In genomic region chr4:134734629-134735081, GRCm38 (mm10) we compare ENCODE assay signal across 8 mouse cellular contexts. TPM values are rescaled to one million over a fixed set of nuclear protein-coding genes. Genes with fewer than 3 reads are reported as not detected.
DNase-seq lines count a peak whose midpoint lies in the region; ATAC-seq lines count a peak whose summit lies in the region.

No protein-coding gene starts in this region.

- no peak for DNase-seq in neural tube, embryonic 11.5 days (ENCODE audit: low spot score)
- DNase-seq in neural tube, embryonic 10.5 days (ENCODE audit: extremely low spot score, low spot score) = no peak
- DNase-seq in lung, postnatal 10 days = peak; percentile 73
- peak; percentile 48 to 62 for DNase-seq in urinary bladder, postnatal 36 days (ENCODE audit: low spot score in 2 of 2)
- DNase-seq in cerebellum, adult 11 months = no peak

- 0 out of 2 replicates have a peak overlapping the region, but pooled peaks have one; percentile 15 for H3K9ac ChIP-seq in neural tube, embryonic 11.5 days (ENCODE audit: low read length)
- no peak overlapping the region for H3K9ac ChIP-seq in forebrain, embryonic 12.5 days

- whole genome bisulfite sequencing in neural tube, embryonic 11.5 days = 56% methylated on average over 9 of the region's 9 CpGs
- 56% methylated on average over 9 of the region's 9 CpGs for WGBS in forebrain, embryonic 12.5 days

- H3K4me3 ChIP-seq in neural tube, embryonic 11.5 days (ENCODE audit: low read depth, low read length) = no peak overlapping the region
- H3K4me3 ChIP-seq in forebrain, embryonic 12.5 days (replicated peaks) = no peak overlapping the region

- no peak for ATAC-seq in neural tube, embryonic 11.5 days (ENCODE audit: insufficient read depth, low FRiP score, low TSS enrichment)
- ATAC-seq in common myeloid progenitor, adult 5-6 weeks (replicated peaks; ENCODE audit: low read depth, poor library complexity, severe bottlenecking) = peak; percentile 78
- peak; percentile 78 for ATAC-seq in hematopoietic stem cell, adult 5-6 weeks (replicated peaks in 1 of 2; ENCODE audit: insufficient read depth in 1 of 2, low FRiP score in 2 of 2, low TSS enrichment in 1 of 2, low read depth in 1 of 2, poor library complexity in 2 of 2, severe bottlenecking in 2 of 2)
- no peak for ATAC-seq in forebrain, embryonic 12.5 days (ENCODE audit: low FRiP score)

- H3K27ac ChIP-seq in neural tube, embryonic 11.5 days (ENCODE audit: low read depth, low read length) = no peak overlapping the region
- no peak overlapping the region for H3K27ac ChIP-seq in forebrain, embryonic 12.5 days

- H3K9me3 ChIP-seq in neural tube, embryonic 11.5 days (ENCODE audit: control insufficient read depth, low read length) = no peaks in the 10 kb centered on the region
- no peaks in the 10 kb centered on the region for H3K9me3 ChIP-seq in forebrain, embryonic 12.5 days

- no peak overlapping the region for H3K4me2 ChIP-seq in neural tube, embryonic 11.5 days (ENCODE audit: low read depth)
- no peak overlapping the region for H3K4me2 ChIP-seq in forebrain, embryonic 12.5 days

- peaks cover 3% of the 10 kb centered on the region; the same call in 1 of the 2 replicates for H3K4me1 ChIP-seq in neural tube, embryonic 11.5 days (ENCODE audit: control insufficient read depth, insufficient read depth, low read length)
- peaks cover 30% of the 10 kb centered on the region for H3K4me1 ChIP-seq in forebrain, embryonic 12.5 days

- H3K36me3 ChIP-seq in neural tube, embryonic 11.5 days (ENCODE audit: control insufficient read depth, insufficient read depth, low read length) = no peaks in the 10 kb centered on the region
- H3K36me3 ChIP-seq in forebrain, embryonic 12.5 days (replicated peaks) = no peaks in the 10 kb centered on the region

- no peaks in the 10 kb centered on the region for H3K27me3 ChIP-seq in neural tube, embryonic 11.5 days (ENCODE audit: control insufficient read depth, insufficient read depth, low read length)
- no peaks in the 10 kb centered on the region for H3K27me3 ChIP-seq in forebrain, embryonic 12.5 days

RNA-seq across cellular contexts. Expression of gene Man1c1, which starts 30.6 kb away (rescaled TPM):
- polyA plus RNA-seq in neural tube, embryonic 11.5 days (2014; fragmentation: Nextera tagmentation; extraction: Ambion mirVana) = 4.8 and 5.2 TPM in 2 replicates
- total RNA-seq in common myeloid progenitor, adult 5-6 weeks (2017) = 1.2 and 1.6 TPM in 2 replicates
- total RNA-seq in hematopoietic stem cell, adult 5-6 weeks (2017) = 4.4 and 7.5 TPM in 2 replicates
- polyA plus RNA-seq in forebrain, embryonic 12.5 days (2016; fragmentation: Nextera tagmentation; extraction: Ambion mirVana) = 3.5 and 4.0 TPM in 2 replicates

RNA-seq across cellular contexts. Expression of gene Ldlrap1, which starts 33.2 kb away (rescaled TPM):
- 7.4 and 9.1 TPM in 2 replicates for polyA plus RNA-seq in neural tube, embryonic 11.5 days (2014; fragmentation: Nextera tagmentation; extraction: Ambion mirVana)
- 8.7 and 9.6 TPM in 2 replicates for total RNA-seq in common myeloid progenitor, adult 5-6 weeks (2017)
- 11.1 and 20.8 TPM in 2 replicates for total RNA-seq in hematopoietic stem cell, adult 5-6 weeks (2017)
- polyA plus RNA-seq in forebrain, embryonic 12.5 days (2016; fragmentation: Nextera tagmentation; extraction: Ambion mirVana) = 5.1 and 5.9 TPM in 2 replicates

Comparison
In these comparisons a context has a peak if more than half of its experiments do, and no peak if none do; other contexts are left out.
1. ATAC-seq: peak in common myeloid progenitor, adult 5-6 weeks (single experiment) and hematopoietic stem cell, adult 5-6 weeks (2 of 2); none in neural tube, embryonic 11.5 days (single experiment) and forebrain, embryonic 12.5 days (single experiment).
2. DNase-seq: peak in lung, postnatal 10 days (single experiment) and urinary bladder, postnatal 36 days (2 of 2); none in neural tube, embryonic 11.5 days (single experiment), neural tube, embryonic 10.5 days (single experiment) and cerebellum, adult 11 months (single experiment).